Mouse (Mus musculus): ENCODE data around the gene Fam129a. TPM values are rescaled to one million over a fixed set of nuclear protein-coding genes. Genes with fewer than 3 reads are reported as not detected.

Fam129a gene
- total RNA-seq, 2 experiments from 2014 or later: 1.9 to 2.1 TPM

- intact Hi-C loops (cut with DNase I): no loop called here
- no peak for DNase-seq (ENCODE audit: low spot score in 2 of 2)
Observed at GRCm38 (mm10) chr1:151659636-151660035, 88.7 kb downstream of the Fam129a start.

DNA sequence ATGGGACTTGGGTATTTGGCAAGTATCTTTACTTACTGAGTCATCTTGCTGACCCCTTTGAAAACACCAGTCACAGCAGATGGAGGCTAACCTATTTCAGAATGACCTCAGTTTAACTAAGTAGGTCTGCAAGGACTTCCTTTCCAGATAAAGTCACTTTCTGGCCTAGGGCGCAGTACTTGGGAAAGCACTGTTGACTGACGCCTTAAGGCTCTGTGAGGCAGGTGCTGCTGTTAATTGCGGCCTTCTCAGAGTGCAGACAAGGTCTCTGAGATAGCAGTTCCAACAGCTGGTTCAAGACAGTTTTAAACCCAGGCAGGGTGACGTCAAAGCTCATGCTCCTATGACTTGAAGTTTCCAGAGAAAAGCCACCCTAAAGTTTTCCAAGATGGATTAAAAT is 89.3 kb downstream of the Fam129a start:
- intact Hi-C loops (cut with DNase I): no loop called here

DNA sequence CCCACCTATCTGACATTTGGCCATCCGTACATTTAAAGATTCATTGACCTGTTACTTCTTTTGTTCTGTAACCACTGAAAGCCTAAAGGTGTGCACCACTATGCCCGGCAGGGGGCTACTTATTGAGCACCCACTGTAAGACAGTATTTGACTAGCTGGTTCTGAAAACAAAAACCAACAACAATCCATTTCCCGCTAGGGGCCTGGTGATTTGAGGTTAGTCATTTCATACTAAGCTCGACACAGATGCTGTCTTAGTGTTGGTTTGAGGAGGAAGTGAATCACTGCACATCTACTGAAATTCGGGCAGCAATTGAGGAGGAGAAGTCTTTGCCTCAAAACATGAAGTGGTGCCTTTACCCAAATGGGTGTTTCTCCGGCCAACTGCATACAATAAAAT is 89.9 kb downstream of the Fam129a start:
- no peak for DNase-seq (ENCODE audit: low spot score in 2 of 2)
- intact Hi-C loops (cut with DNase I): no loop called here

More for the DNA sequence above, 89.3 kb downstream of the Fam129a start:
- DNase-seq (ENCODE audit: low spot score in 2 of 2): no peak

DNA sequence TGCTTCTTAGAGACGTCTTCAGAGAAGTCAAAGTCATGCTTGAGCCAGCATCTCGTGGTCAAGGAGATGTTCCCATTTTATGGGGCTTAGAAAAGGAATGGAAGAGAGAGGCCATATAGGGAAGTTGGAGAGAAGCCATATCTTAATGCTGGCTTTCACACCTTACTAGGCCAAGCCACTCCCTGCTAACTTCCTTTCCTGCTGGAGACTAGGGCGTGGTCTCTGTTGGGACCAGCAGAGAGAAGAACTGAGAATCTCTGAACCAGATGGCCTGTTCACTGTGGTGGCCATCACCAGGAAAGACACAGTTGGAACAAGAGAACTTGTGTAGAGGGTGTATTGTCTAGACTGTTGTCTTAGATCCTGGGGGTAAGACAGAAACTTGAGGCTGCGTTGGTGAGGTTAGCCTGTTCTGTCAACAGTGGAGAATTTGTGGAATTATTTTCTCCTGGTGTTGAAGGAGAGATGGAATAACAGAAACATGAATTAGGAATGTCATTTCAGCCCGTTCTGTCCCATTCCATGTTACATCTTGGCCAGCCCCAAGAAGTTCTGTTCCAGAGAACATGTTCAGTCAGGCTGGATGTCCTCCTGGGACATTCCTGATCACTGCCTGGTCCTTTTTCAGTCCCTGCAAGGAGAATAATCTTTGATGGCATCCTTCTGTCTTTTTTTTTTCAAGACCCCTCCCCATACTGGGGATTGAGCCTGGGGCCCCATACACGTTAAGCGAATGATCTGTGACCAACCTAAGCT is 90.9 kb downstream of the Fam129a start:
- intact Hi-C loops (cut with DNase I): no loop called here
- no peak for DNase-seq (ENCODE audit: low spot score in 2 of 2)

GRCm38 (mm10) chr1:151662958-151663357 is 92.0 kb downstream of the Fam129a start:
- intact Hi-C loops (cut with DNase I): no loop called here
- DNase-seq (ENCODE audit: low spot score in 2 of 2): no peak

GRCm38 (mm10) chr1:151664384-151664783 is 93.4 kb downstream of the Fam129a start:
- no peak for DNase-seq (ENCODE audit: low spot score in 2 of 2)
- intact Hi-C loops (cut with DNase I): no loop called here

GRCm38 (mm10) chr1:151664837-151665431 is 93.9 kb downstream of the Fam129a start:
- intact Hi-C loops (cut with DNase I): no loop called here

DNA sequence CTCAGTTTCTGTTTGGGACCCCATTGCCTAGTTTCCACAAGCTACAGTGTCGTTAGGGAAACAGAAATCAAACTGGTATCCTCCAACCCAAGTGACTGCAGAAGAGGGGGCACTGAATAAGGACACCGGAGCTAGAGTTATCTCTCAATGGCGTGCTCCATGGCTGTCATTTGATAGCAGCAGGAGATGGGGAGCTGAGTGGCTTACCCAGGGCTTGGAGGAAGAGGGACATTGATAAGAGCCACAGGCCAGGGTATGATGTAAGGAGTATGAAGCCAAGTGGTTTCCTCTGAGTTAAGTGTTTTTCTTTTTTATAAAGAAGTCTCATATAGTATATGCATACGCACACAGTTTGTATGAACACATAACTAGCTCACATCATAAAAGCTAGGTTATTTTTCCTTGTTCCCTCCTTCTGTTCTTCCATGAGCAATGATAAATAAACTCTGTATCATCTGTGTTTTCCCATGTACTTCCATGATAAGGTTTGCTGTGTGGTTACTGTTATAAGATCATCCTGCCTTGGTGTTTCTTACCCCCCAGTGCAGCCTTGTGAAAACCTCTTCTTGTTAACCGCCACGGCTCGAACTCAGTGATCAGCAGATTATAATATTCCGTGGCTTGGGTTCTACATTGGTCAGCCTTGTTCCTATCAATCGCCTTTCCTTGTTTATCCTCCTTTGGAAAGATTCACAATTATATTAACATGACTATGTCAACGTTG is 96.5 kb downstream of the Fam129a start:
- intact Hi-C loops (cut with DNase I): no loop called here

More at GRCm38 (mm10) chr1:151664837-151665431, 93.9 kb downstream of the Fam129a start:
- DNase-seq (ENCODE audit: low spot score in 2 of 2): no peak

DNA sequence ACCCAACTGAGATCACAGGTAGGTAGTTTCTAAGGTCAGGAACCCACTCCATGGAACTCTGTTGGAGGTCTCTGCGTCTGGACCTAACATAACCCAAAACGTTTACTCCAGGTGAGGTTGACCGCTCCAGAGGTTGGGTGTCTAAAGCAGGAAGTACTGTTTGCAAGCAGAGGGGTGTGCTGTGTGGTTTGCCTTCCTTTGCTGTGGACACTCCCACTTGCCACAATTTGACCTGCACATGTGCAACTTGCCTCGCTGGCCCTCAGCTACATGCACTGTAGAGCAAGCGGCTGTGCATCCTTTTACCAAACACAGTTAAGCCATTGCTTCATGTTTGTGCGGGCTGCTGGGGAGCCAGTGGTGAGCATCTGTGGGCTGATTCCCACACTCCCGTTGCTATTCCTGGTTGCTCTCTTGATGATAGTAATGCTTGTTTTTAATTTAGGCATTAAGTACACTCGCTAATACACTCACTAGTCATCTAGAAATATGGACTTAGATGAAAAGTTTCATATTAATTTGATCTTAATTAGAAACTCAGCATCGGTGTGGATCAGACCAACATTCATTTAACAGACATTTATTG is 99.1 kb downstream of the Fam129a start:
- intact Hi-C loops (cut with DNase I): no loop called here
- no peak for DNase-seq (ENCODE audit: low spot score in 2 of 2)

More for the DNA sequence above, 96.5 kb downstream of the Fam129a start:
- no peak for DNase-seq (ENCODE audit: low spot score in 2 of 2)

DNA sequence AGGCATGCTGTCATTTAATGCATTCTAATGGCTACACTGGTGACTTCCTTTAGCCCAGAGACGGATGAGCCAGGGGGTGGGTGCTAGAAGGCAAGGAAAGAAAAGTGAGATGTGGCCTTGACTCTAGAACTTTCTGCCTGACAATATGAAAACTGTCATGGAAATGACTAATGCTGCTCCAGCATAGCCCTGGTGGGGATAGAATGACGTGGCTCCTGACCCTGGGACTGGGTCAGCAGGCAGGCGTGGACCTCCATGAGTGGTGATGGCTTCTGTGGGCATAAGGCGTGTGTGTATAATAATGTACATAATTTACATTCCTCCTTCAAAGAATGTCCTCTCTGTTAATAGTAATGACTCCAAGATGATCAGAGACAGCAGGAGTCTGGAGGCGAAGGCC is 104.7 kb downstream of the Fam129a start:
- intact Hi-C loops (cut with DNase I): no loop called here

DNA sequence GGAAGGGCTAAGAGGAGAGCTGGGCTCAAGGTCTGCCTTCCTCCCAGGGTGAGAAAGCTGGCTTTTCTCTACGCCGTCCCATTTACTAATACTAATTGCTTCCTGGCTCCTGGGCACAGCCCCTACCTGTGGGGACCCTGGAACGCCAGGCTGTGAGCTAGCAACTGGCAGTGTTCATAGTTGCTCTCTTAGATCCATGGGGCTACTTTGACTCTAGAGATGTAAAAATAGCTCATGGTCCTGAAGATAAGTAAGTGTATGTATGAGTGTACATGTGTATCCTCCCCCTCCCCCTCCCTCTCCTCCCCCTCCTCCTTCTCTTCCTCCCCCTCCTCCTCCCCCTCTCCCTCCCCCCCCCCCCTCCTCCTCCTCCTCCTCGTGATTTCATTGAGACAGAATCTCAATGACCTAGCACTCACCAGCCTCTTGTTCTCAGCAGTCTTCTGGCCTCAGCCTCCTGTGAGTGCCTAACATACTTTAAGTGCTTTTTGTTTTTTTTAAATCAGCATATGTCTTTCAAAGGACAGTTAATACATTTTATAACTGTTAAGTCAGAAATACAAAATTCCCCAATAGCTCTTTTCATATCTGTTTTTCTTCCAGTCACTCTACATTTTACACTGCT is 106.3 kb downstream of the Fam129a start:
- intact Hi-C loops (cut with DNase I): no loop called here
- DNase-seq (ENCODE audit: low spot score in 2 of 2): no peak

More for the DNA sequence above, 104.7 kb downstream of the Fam129a start:
- DNase-seq (ENCODE audit: low spot score in 2 of 2): no peak

DNA sequence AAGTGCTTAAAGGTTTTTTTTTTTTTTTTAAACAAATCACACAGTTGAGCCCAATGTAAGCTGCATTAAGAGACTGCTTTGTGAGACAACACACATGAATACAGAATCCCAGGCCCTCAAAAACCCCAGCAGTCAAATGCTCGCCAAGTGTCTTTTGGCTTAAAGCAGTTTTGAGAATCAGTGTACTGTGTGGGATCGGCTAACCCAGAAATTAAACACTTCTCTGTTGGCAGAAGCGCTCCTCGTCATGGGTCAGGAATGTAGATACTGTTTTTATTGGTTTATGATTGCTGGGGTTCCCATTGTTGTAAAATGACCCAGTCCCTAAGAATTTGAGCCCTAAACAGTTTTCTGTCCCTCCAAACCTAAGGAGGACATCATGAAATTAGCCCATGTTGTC is 107.0 kb downstream of the Fam129a start:
- no peak for DNase-seq (ENCODE audit: low spot score in 2 of 2)
- intact Hi-C loops (cut with DNase I): no loop called here

DNA sequence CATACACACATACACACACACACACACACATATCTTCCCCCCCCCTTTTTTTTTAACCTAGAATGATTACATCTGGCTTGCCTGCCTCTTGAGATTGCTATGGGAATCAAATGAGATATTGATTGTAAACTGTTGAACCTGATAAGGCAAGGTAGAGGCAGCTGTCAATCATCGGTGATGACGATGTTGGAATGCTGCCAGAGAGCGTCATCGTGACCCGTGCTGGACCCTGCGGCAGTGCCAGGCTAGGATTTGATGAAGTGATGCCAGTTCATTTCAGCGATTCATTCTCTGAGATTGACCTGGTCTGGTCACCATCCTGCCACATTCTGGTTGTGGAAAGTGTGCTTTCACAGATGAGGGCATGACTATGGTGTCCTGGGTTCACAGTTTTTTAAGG is 108.2 kb downstream of the Fam129a start:
- DNase-seq (ENCODE audit: low spot score in 2 of 2): no peak
- intact Hi-C loops (cut with DNase I): no loop called here

DNA sequence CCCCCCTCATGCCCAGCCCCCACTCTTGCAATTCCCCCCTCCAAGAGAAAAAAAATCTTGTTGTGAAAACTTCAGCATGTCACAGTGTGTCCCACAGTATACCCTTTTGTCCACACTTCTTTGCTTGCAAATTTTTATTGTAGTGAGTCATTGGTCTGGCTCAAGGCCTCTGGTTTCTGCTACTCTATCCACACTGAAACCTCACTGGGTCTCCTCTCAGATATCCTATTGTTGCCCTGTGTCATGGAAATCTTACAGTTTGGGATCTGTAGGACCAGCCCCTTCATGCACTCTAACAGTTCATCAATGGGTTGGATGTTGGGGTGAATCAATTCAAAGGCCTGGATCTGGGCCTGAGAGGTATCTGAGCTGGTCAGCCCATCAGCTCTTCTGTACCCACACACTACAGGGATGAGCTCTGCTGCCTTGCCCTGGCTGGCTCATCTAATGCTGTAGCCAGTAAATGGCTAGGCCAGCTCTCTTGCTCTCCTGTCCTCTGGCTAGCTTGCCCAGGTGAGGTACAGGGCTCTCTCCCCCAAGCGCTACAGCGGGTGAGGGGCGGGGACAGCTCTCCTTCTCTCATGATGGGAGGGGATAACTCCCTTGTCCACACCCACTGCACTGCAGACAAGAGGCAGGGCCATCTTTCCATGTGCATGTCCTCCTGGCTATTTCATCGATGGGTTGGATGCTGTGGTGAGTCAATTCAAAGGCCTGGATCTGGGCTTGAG is 109.1 kb downstream of the Fam129a start:
- intact Hi-C loops (cut with DNase I): no loop called here
- DNase-seq (ENCODE audit: low spot score in 2 of 2): no peak

GRCm38 (mm10) chr1:151680971-151681370 is 110.0 kb downstream of the Fam129a start:
- intact Hi-C loops (cut with DNase I): no loop called here
- DNase-seq (ENCODE audit: low spot score in 2 of 2): no peak

DNA sequence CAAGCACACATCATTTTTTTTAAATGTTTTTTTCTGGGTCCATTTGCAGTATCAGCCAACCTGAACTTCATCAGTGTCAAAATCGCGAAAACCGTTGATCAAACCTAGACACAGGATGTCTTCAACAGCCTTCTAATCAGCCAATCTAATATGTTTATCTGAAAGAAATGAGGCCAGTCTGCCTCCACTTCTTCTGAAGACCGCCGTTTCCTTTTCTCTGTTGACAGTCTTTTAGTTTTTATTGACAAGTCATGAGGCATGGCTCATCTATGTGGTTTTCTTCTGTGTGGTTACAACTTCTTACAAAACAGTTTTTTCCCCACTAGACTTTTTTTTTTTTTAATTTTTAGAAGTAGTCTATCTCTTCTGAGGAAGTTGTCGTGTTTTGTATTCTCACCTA is 111.9 kb downstream of the Fam129a start:
- intact Hi-C loops (cut with DNase I): no loop called here
- no peak for DNase-seq (ENCODE audit: low spot score in 2 of 2)

GRCm38 (mm10) chr1:151684451-151684892 is 113.5 kb downstream of the Fam129a start:
- intact Hi-C loops (cut with DNase I): no loop called here
- no peak for DNase-seq (ENCODE audit: low spot score in 2 of 2)

DNA sequence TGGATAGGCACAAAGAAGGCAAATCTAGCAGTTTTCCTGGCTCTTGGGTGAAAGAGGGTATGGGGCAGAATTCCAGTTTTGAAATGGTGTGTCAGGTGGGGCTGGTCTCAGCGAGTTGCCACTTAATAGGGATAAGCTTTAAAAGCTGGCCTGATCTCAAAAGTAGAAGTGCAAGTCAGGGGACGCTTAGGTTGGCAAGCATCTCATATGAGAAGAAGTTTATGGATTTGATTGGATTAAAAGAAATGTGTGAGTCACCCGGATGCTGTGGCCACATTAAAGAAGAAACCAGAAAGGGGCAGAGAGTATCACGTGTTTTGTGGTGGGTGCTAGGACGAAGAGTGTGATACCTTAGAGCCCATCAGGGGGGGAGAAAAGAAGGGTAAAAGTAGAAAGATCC is 114.0 kb downstream of the Fam129a start:
- intact Hi-C loops (cut with DNase I): no loop called here
- DNase-seq (ENCODE audit: low spot score in 2 of 2): no peak

DNA sequence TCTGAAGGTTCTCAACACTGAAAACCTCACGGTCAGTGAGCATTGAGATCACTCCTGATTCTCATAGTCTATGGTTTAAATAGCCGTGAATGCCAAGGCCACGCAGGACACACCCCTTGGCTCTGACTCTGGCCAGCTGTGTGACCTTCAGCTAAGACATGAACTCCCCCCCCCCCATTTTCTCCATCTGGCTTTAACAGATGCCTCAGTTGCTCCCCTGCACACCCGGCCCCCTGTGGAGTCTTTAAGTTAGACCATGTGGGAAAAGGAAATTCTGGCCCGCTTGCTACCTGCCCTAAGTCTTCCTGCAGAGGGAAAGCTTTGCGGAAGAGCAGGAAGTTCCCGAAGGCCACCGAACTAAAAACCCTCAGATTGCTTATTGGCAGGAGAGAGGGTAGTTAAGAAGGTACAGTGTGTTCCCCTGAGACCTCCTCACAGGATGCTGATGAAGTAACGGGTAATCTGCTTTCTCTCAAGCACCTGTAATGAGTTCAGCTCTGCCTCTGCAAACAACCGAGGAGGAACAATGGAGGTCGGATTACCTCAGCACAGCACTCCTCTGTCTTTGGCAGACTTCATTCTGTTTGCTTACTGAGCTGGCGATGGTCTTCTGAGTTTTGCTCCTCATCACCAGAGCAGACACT is 114.8 kb downstream of the Fam129a start:
- intact Hi-C loops (cut with DNase I): no loop called here
- no peak for DNase-seq (ENCODE audit: low spot score in 2 of 2)

Measured in left cerebral cortex, postnatal 25 days (tissue).